Mouse (Mus musculus) urinary bladder, postnatal 25 days (tissue): ENCODE measurements at regions not wholly inside any gene's neighbourhood (a gene's known extent, or its start where the extent isn't known, plus 50 kb on each side); places are given as distances from the start of the nearest gene placed in this dataset.

Source experiments
- DNase-seq: peaks from one replicate; pipeline ENCODE4 v3.0.0; 2022; ENCODE audit warnings: low spot score

GRCm38 (mm10) chr16:93123707-93124106 lies 297.8 kb upstream of the Runx1 start:
- DNase-seq, result no peak

- DNase-seq, result no peak
These were observed 290.4 kb upstream of the Runx1 start for GRCm38 (mm10) chr16:93116111-93116969.

- no peak for DNase-seq
These were observed 285.0 kb upstream of the Runx1 start for GRCm38 (mm10) chr16:93110912-93111311.

- no peak for DNase-seq
These were observed 284.5 kb upstream of the Runx1 start for GRCm38 (mm10) chr16:93110451-93110850.

- DNase-seq, result no peak
These were observed 283.9 kb upstream of the Runx1 start for GRCm38 (mm10) chr16:93109683-93110407.

- no peak for DNase-seq
These were observed 281.5 kb upstream of the Runx1 start for GRCm38 (mm10) chr16:93107524-93107845.

GRCm38 (mm10) chr16:93106811-93107523 lies 281.0 kb upstream of the Runx1 start:
- peak; percentile 38 for DNase-seq

- DNase-seq, result no peak
These were observed 276.2 kb upstream of the Runx1 start for GRCm38 (mm10) chr16:93102174-93102573.

- DNase-seq, result no peak
These were observed 272.1 kb upstream of the Runx1 start for GRCm38 (mm10) chr16:93098057-93098456.

- no peak for DNase-seq
These were observed 270.2 kb upstream of the Runx1 start for GRCm38 (mm10) chr16:93096175-93096574.

GRCm38 (mm10) chr16:93092796-93093195 lies 266.8 kb upstream of the Runx1 start:
- no peak for DNase-seq

GRCm38 (mm10) chr16:93085227-93085883 lies 259.4 kb upstream of the Runx1 start:
- no peak for DNase-seq

GRCm38 (mm10) chr16:93083756-93084155 lies 257.8 kb upstream of the Runx1 start:
- DNase-seq, result no peak

GRCm38 (mm10) chr16:93083142-93083541 lies 257.2 kb upstream of the Runx1 start:
- DNase-seq, result no peak

- DNase-seq, result no peak
These were observed 255.6 kb upstream of the Runx1 start for GRCm38 (mm10) chr16:93081533-93081932.

GRCm38 (mm10) chr16:93079660-93080390 lies 253.9 kb upstream of the Runx1 start:
- DNase-seq, result peak; percentile 29

GRCm38 (mm10) chr16:93078909-93079308 lies 253.0 kb upstream of the Runx1 start:
- DNase-seq, result no peak

GRCm38 (mm10) chr16:93075488-93075887 lies 249.5 kb upstream of the Runx1 start:
- no peak for DNase-seq

GRCm38 (mm10) chr16:93072156-93072555 lies 246.2 kb upstream of the Runx1 start:
- peak; percentile 24 for DNase-seq

GRCm38 (mm10) chr16:93071726-93072125 lies 245.8 kb upstream of the Runx1 start:
- no peak for DNase-seq

- DNase-seq, result no peak
These were observed 240.9 kb upstream of the Runx1 start for GRCm38 (mm10) chr16:93066821-93067220.
